Comparison of ENCODE assay signal across 8 mouse cellular contexts in the genomic region with DNA sequence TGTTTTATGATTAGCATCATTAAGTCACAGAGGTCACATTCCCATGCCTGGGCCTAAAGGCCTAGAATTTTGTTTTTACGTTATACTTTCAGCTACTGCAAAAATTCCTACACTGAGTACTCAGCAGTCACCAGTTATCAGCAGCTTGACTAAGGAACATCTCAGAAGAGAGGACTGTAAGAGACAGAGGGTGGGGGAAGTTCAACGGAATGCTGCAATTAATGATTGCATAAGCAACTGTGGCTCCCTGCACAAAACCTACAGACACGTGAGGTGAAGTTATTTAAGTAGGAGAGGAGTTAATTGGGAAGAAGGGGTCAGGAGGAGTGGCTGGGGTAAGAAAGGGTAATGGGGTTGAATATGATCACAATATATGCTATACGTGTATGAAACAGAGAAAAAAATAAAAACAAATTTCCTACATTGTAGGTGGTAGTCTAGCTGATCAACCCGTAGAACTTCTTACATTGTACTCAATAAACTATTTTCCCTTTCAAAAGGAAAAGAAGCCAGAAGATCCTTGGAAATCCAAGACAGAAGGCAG. TPM values are rescaled to one million over a fixed set of nuclear protein-coding genes. Genes with fewer than 3 reads are reported as not detected.
DNase-seq lines count a peak whose midpoint lies in the region; ATAC-seq lines count a peak whose summit lies in the region.

No protein-coding gene starts in this region.

- DNase-seq in kidney, adult 18-20 months = no peak
- DNase-seq in embryonic facial prominence, embryonic 11.5 days (ENCODE audit: low spot score) = no peak
- DNase-seq in limb, embryonic 11.5 days (ENCODE audit: low spot score) = no peak
- DNase-seq in right cerebral cortex, postnatal 4 days = no peak
- DNase-seq in thymus, postnatal 14 days = no peak
- DNase-seq in kidney, postnatal 4 days = no peak

- 43% methylated on average over 5 of the region's 5 CpGs for WGBS in kidney, embryonic 15.5 days
- 43% methylated on average over 5 of the region's 5 CpGs for WGBS in embryonic facial prominence, embryonic 11.5 days
- WGBS in limb, embryonic 11.5 days = 50% methylated on average over 5 of the region's 5 CpGs
- 45% methylated on average over 5 of the region's 5 CpGs for WGBS in neural tube, embryonic 12.5 days

- H3K4me2 ChIP-seq in kidney, embryonic 15.5 days = peak overlapping the region; percentile 65
- H3K4me2 ChIP-seq in embryonic facial prominence, embryonic 11.5 days (ENCODE audit: low read depth, low read length) = no peak overlapping the region; the same call in 1 of the 2 replicates
- H3K4me2 ChIP-seq in limb, embryonic 11.5 days (ENCODE audit: low read depth, severe bottlenecking) = peak overlapping the region; percentile 60; the same call in 1 of the 2 replicates
- H3K4me2 ChIP-seq in neural tube, embryonic 12.5 days (replicated peaks) = peak overlapping the region; percentile 62

- peaks cover 15% of the 10 kb centered on the region for H3K4me1 ChIP-seq in kidney, embryonic 15.5 days
- no peaks in the 10 kb centered on the region for H3K4me1 ChIP-seq in embryonic facial prominence, embryonic 11.5 days (ENCODE audit: control insufficient read depth, insufficient read depth, low read length)
- H3K4me1 ChIP-seq in limb, embryonic 11.5 days (ENCODE audit: control insufficient read depth, insufficient read depth, low read length) = peaks cover 7% of the 10 kb centered on the region; the same call in 1 of the 2 replicates
- peaks cover 8% of the 10 kb centered on the region for H3K4me1 ChIP-seq in neural tube, embryonic 12.5 days

- peak; percentile 37 for ATAC-seq in kidney, embryonic 15.5 days (replicated peaks; ENCODE audit: low FRiP score)
- peak; percentile 15; the same call in 1 of the 2 replicates for ATAC-seq in embryonic facial prominence, embryonic 11.5 days (replicated peaks; ENCODE audit: insufficient number of reproducible peaks, low FRiP score, low TSS enrichment, low read depth)
- ATAC-seq in limb, embryonic 11.5 days (ENCODE audit: insufficient number of reproducible peaks, low FRiP score, low TSS enrichment, low read depth) = peak; percentile 45
- ATAC-seq in neural tube, embryonic 12.5 days (ENCODE audit: low FRiP score, low read depth) = peak; percentile 49

- peak overlapping the region; percentile 90 for H3K4me3 ChIP-seq in kidney, embryonic 15.5 days (replicated peaks)
- H3K4me3 ChIP-seq in embryonic facial prominence, embryonic 11.5 days (ENCODE audit: low read depth, low read length) = peak overlapping the region; percentile 83
- H3K4me3 ChIP-seq in limb, embryonic 11.5 days (ENCODE audit: low read depth, low read length) = peak overlapping the region; percentile 79; the same call in 1 of the 2 replicates
- peak overlapping the region; percentile 81; the same call in 1 of the 2 replicates for H3K4me3 ChIP-seq in neural tube, embryonic 12.5 days

- 0 out of 2 replicates have a peak, but pooled peaks cover 3% of the 10 kb centered on the region for H3K27me3 ChIP-seq in kidney, embryonic 15.5 days
- H3K27me3 ChIP-seq in embryonic facial prominence, embryonic 11.5 days (ENCODE audit: control insufficient read depth, insufficient read depth, low read length) = no peaks in the 10 kb centered on the region
- no peaks in the 10 kb centered on the region for H3K27me3 ChIP-seq in limb, embryonic 11.5 days (ENCODE audit: control insufficient read depth, insufficient read depth, low read length)
- no peaks in the 10 kb centered on the region for H3K27me3 ChIP-seq in neural tube, embryonic 12.5 days (replicated peaks)

- no peak overlapping the region for H3K27ac ChIP-seq in kidney, embryonic 15.5 days
- H3K27ac ChIP-seq in embryonic facial prominence, embryonic 11.5 days (replicated peaks; ENCODE audit: low read depth, low read length) = no peak overlapping the region
- H3K27ac ChIP-seq in limb, embryonic 11.5 days (replicated peaks; ENCODE audit: low read depth, low read length) = no peak overlapping the region
- no peak overlapping the region for H3K27ac ChIP-seq in neural tube, embryonic 12.5 days

- H3K9me3 ChIP-seq in kidney, embryonic 15.5 days (replicated peaks) = no peaks in the 10 kb centered on the region
- no peaks in the 10 kb centered on the region for H3K9me3 ChIP-seq in embryonic facial prominence, embryonic 11.5 days (replicated peaks; ENCODE audit: control insufficient read depth, low read length)
- H3K9me3 ChIP-seq in limb, embryonic 11.5 days (ENCODE audit: control insufficient read depth, low read length) = no peaks in the 10 kb centered on the region
- H3K9me3 ChIP-seq in neural tube, embryonic 12.5 days = no peaks in the 10 kb centered on the region

- H3K36me3 ChIP-seq in kidney, embryonic 15.5 days = no peaks in the 10 kb centered on the region
- no peaks in the 10 kb centered on the region for H3K36me3 ChIP-seq in embryonic facial prominence, embryonic 11.5 days (replicated peaks; ENCODE audit: control insufficient read depth, insufficient read depth, low read depth, low read length)
- H3K36me3 ChIP-seq in limb, embryonic 11.5 days (ENCODE audit: control insufficient read depth, insufficient read depth, low read length) = 0 out of 2 replicates have a peak, but pooled peaks cover 3% of the 10 kb centered on the region
- H3K36me3 ChIP-seq in neural tube, embryonic 12.5 days = 0 out of 2 replicates have a peak, but pooled peaks cover 2% of the 10 kb centered on the region

- no peak overlapping the region for H3K9ac ChIP-seq in kidney, embryonic 15.5 days
- H3K9ac ChIP-seq in embryonic facial prominence, embryonic 11.5 days (replicated peaks; ENCODE audit: low read length) = no peak overlapping the region; the same call in 1 of the 2 replicates
- no peak overlapping the region for H3K9ac ChIP-seq in limb, embryonic 11.5 days (ENCODE audit: low read length)
- H3K9ac ChIP-seq in neural tube, embryonic 12.5 days = no peak overlapping the region

RNA-seq across cellular contexts. Expression of a gene that starts 0.4 kb away (rescaled TPM):
- polyA plus RNA-seq in kidney, embryonic 15.5 days (2015; fragmentation: Nextera tagmentation; extraction: Ambion mirVana) = 45.5 and 51.1 TPM in 2 replicates
- polyA plus RNA-seq in embryonic facial prominence, embryonic 11.5 days (2014; fragmentation: Nextera tagmentation; extraction: Ambion mirVana) = 54.8 and 60.2 TPM in 2 replicates
- polyA plus RNA-seq in limb, embryonic 11.5 days (2014; fragmentation: Nextera tagmentation; extraction: Ambion mirVana) = 51.7 and 54.9 TPM in 2 replicates
- polyA plus RNA-seq in neural tube, embryonic 12.5 days (2016; fragmentation: Nextera tagmentation; extraction: Ambion mirVana) = 44.0 and 46.9 TPM in 2 replicates
